Mouse (Mus musculus) heart, embryonic 12.5 days (tissue): ENCODE results near the gene Ccnd3. TPM values are rescaled to one million over a fixed set of nuclear protein-coding genes. Genes with fewer than 3 reads are reported as not detected.

Experiments
- ATAC-seq: fragments of 200-750 bp; cut with Nextera tagmentation; 2 replicates; pipeline ENCODE4 v1.8.0; 2017; ENCODE audit warnings: moderate TSS enrichment, moderate library complexity; ENCODE audit not compliant: insufficient number of reproducible peaks, low FRiP score
- H3K27ac ChIP-seq: fragments of 300-500 bp; sonication (generic); 2 replicates; pipeline ENCODE4 v1.5.1; 2016; ENCODE audit warnings: mild to moderate bottlenecking, moderate library complexity; ENCODE audit not compliant: poor library complexity, severe bottlenecking
- H3K27me3 ChIP-seq: fragments of 300-500 bp; sonication (generic); replicated peaks from 2 replicates; pipeline ENCODE4 v1.6.1; 2016; ENCODE audit warnings: mild to moderate bottlenecking, moderate library complexity
- H3K36me3 ChIP-seq: fragments of 300-500 bp; sonication (generic); 2 replicates; pipeline ENCODE4 v1.6.1; 2016; ENCODE audit warnings: mild to moderate bottlenecking, moderate library complexity
- H3K4me1 ChIP-seq: fragments of 300-500 bp; sonication (generic); replicated peaks from 2 replicates; pipeline ENCODE4 v1.6.1; 2016; ENCODE audit warnings: mild to moderate bottlenecking
- H3K4me2 ChIP-seq: fragments of 300-500 bp; sonication (generic); 2 replicates; pipeline ENCODE4 v1.6.1; 2016; ENCODE audit warnings: mild to moderate bottlenecking, moderate library complexity
- H3K4me3 ChIP-seq: fragments of 300-500 bp; sonication (generic); 2 replicates; pipeline ENCODE4 v1.5.1; 2016; ENCODE audit warnings: mild to moderate bottlenecking
- H3K9ac ChIP-seq: fragments of 300-500 bp; sonication (generic); 2 replicates; pipeline ENCODE4 v1.6.1; 2016; ENCODE audit warnings: mild to moderate bottlenecking, moderate library complexity
- H3K9me3 ChIP-seq: fragments of 300-500 bp; sonication (generic); replicated peaks from 2 replicates; pipeline ENCODE4 v1.6.1; 2016; ENCODE audit warnings: mild to moderate bottlenecking, moderate library complexity
- WGBS: fragments of 180-500 bp; shearing (Covaris S2); methylation state at CpG from one replicate; pipeline ENCODE4 v1.1.7; 2016; 5-methylcytosine and 5-hydroxymethylcytosine counted together
- polyA plus RNA-seq: library from polyadenylated mRNA; unstranded; fragments of >200 nt; fragmentation: Nextera tagmentation; extraction: Ambion mirVana; gene quantifications from 2 replicates; pipeline ENCODE4 v1.2.1, GENCODE M21; 2016

The Ccnd3 gene
- polyA plus RNA-seq, 1 experiment from 2014 or later: 533 TPM

- Histone ChIP-seq H3K4me2 (no peak overlapping the region), H3K27ac (no peak overlapping the region), H3K27me3 (no peaks in the 10 kb centered on the region), H3K36me3 (no peaks in the 10 kb centered on the region), H3K4me3 (no peak overlapping the region), H3K4me1 (peaks cover 65% of the 10 kb centered on the region), H3K9me3 (no peaks in the 10 kb centered on the region), H3K9ac (no peak overlapping the region)
- 81% methylated on average over 7 of the region's 7 CpGs for WGBS
- no peak for ATAC-seq
Observed at GRCm38 (mm10) chr17:47515180-47515844, 10.5 kb downstream of the Ccnd3 start.

GRCm38 (mm10) chr17:47516232-47516631, 11.4 kb downstream of the Ccnd3 start:
- no peak overlapping the region for H3K4me3 ChIP-seq
- H3K4me2 ChIP-seq: no peak overlapping the region
- no peak for ATAC-seq
- H3K9me3 ChIP-seq: no peaks in the 10 kb centered on the region
- H3K9ac ChIP-seq: no peak overlapping the region
- no peaks in the 10 kb centered on the region for H3K27me3 ChIP-seq
- WGBS: 98% methylated on average over 3 of the region's 3 CpGs
- peaks cover 69% of the 10 kb centered on the region for H3K4me1 ChIP-seq
- no peaks in the 10 kb centered on the region for H3K36me3 ChIP-seq
- H3K27ac ChIP-seq: no peak overlapping the region

GRCm38 (mm10) chr17:47518205-47518604, 13.4 kb downstream of the Ccnd3 start:
- Histone ChIP-seq H3K4me1 (peaks cover 71% of the 10 kb centered on the region), H3K4me3 (no peak overlapping the region), H3K27ac (peak overlapping the region; percentile 98), H3K9ac (peak overlapping the region; percentile 69), H3K9me3 (no peaks in the 10 kb centered on the region), H3K27me3 (no peaks in the 10 kb centered on the region), H3K36me3 (no peaks in the 10 kb centered on the region), H3K4me2 (peak overlapping the region; percentile 42)
- 0 out of 2 replicates have a peak, but pooled peaks have one; percentile 30 for ATAC-seq
- WGBS: 12% methylated on average over 8 of the region's 8 CpGs

- no peaks in the 10 kb centered on the region for H3K27me3 ChIP-seq
- H3K27ac ChIP-seq: peak overlapping the region; percentile 100
- peaks cover 81% of the 10 kb centered on the region for H3K4me1 ChIP-seq
- no peaks in the 10 kb centered on the region for H3K36me3 ChIP-seq
- no peaks in the 10 kb centered on the region for H3K9me3 ChIP-seq
- ATAC-seq: peak; percentile 91
- WGBS: 2% methylated on average over 17 of the region's 17 CpGs
- peak overlapping the region; percentile 75 for H3K9ac ChIP-seq
- H3K4me2 ChIP-seq: peak overlapping the region; percentile 64
- peak overlapping the region; percentile 26; the same call in 1 of the 2 replicates for H3K4me3 ChIP-seq
Observed at GRCm38 (mm10) chr17:47521551-47522258, 16.9 kb downstream of the Ccnd3 start.

- Histone ChIP-seq H3K27ac (peak overlapping the region; percentile 100), H3K27me3 (no peaks in the 10 kb centered on the region), H3K4me2 (peak overlapping the region; percentile 64), H3K4me3 (no peak overlapping the region), H3K4me1 (peaks cover 85% of the 10 kb centered on the region), H3K36me3 (no peaks in the 10 kb centered on the region), H3K9ac (peak overlapping the region; percentile 75), H3K9me3 (no peaks in the 10 kb centered on the region)
- ATAC-seq: no peak
- WGBS: 36% methylated on average over 4 of the region's 4 CpGs
Observed at GRCm38 (mm10) chr17:47522536-47522935, 17.7 kb downstream of the Ccnd3 start.

- WGBS: 26% methylated on average over 18 of the region's 18 CpGs
- peaks cover 85% of the 10 kb centered on the region for H3K4me1 ChIP-seq
- peak overlapping the region; percentile 36 for H3K4me2 ChIP-seq
Observed at GRCm38 (mm10) chr17:47523211-47523682, 18.4 kb downstream of the Ccnd3 start.

GRCm38 (mm10) chr17:47524055-47524454, 19.2 kb downstream of the Ccnd3 start:
- Histone ChIP-seq H3K4me1 (peaks cover 86% of the 10 kb centered on the region), H3K9ac (no peak overlapping the region), H3K27me3 (no peaks in the 10 kb centered on the region), H3K36me3 (no peaks in the 10 kb centered on the region), H3K27ac (peak overlapping the region; percentile 100; the same call in 1 of the 2 replicates), H3K4me3 (no peak overlapping the region), H3K9me3 (no peaks in the 10 kb centered on the region), H3K4me2 (no peak overlapping the region)
- no peak for ATAC-seq
- WGBS: 62% methylated on average over 8 of the region's 8 CpGs

More at GRCm38 (mm10) chr17:47523211-47523682, 18.4 kb downstream of the Ccnd3 start:
- ATAC-seq: no peak
- no peaks in the 10 kb centered on the region for H3K36me3 ChIP-seq
- H3K4me3 ChIP-seq: no peak overlapping the region
- no peaks in the 10 kb centered on the region for H3K9me3 ChIP-seq
- H3K9ac ChIP-seq: peak overlapping the region; percentile 56
- peak overlapping the region; percentile 100 for H3K27ac ChIP-seq
- no peaks in the 10 kb centered on the region for H3K27me3 ChIP-seq

GRCm38 (mm10) chr17:47524991-47525390, 20.1 kb downstream of the Ccnd3 start:
- H3K4me2 ChIP-seq: no peak overlapping the region
- ATAC-seq: no peak
- no peak overlapping the region for H3K4me3 ChIP-seq
- H3K36me3 ChIP-seq: no peaks in the 10 kb centered on the region
- H3K9me3 ChIP-seq: no peaks in the 10 kb centered on the region
- H3K27me3 ChIP-seq: no peaks in the 10 kb centered on the region
- H3K9ac ChIP-seq: no peak overlapping the region
- H3K4me1 ChIP-seq: peaks cover 80% of the 10 kb centered on the region
- no peak overlapping the region for H3K27ac ChIP-seq
- WGBS: 86% methylated on average over 6 of the region's 6 CpGs

GRCm38 (mm10) chr17:47526856-47527520, 22.1 kb downstream of the Ccnd3 start:
- Histone ChIP-seq H3K9ac (peak overlapping the region; percentile 59), H3K4me2 (peak overlapping the region; percentile 16; the same call in 1 of the 2 replicates), H3K9me3 (no peaks in the 10 kb centered on the region), H3K27ac (peak overlapping the region; percentile 95), H3K4me1 (peaks cover 69% of the 10 kb centered on the region), H3K27me3 (no peaks in the 10 kb centered on the region), H3K4me3 (no peak overlapping the region), H3K36me3 (no peaks in the 10 kb centered on the region)
- ATAC-seq: no peak
- WGBS: 83% methylated on average over 17 of the region's 17 CpGs

GRCm38 (mm10) chr17:47527581-47528300, 22.9 kb downstream of the Ccnd3 start:
- Histone ChIP-seq H3K4me1 (peaks cover 64% of the 10 kb centered on the region), H3K4me3 (no peak overlapping the region), H3K27me3 (no peaks in the 10 kb centered on the region), H3K9me3 (no peaks in the 10 kb centered on the region), H3K4me2 (peak overlapping the region; percentile 16; the same call in 1 of the 2 replicates), H3K27ac (peak overlapping the region; percentile 95), H3K9ac (peak overlapping the region; percentile 59), H3K36me3 (no peaks in the 10 kb centered on the region)
- 32% methylated on average over 10 of the region's 10 CpGs for WGBS
- ATAC-seq: peak; percentile 70
